Mouse (Mus musculus): ENCODE measurements around the gene Ascc2.

DNA sequence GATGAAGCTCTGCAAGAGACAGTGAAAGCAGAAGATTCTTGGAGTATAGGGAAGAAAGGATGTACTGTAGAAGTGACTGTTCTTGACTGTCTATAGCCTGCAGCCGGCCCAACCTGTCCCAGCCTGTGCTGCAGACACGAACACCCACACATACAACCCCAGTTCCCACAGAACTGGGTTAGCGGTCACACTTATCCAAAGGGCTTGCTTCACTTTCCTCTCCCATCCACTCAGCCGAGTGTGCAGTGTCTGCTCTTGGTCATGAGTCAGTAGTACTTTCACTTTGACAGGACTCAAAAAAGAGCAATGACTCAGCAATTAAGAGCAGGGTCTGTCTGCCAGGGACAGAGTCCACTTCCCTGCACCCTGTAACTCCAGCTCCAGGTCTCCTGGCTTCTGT lies 23.8 kb downstream of the Ascc2 start:
- TF ChIP-seq TAL1 (conservative IDR thresholded peaks at IDR 0.05; ENCODE audit: low read depth, low read length) = no peak
- TF ChIP-seq CTCF (IDR thresholded peaks at IDR 0.05; ENCODE audit: low read depth, low read length) = no peak
- TF ChIP-seq GATA1 (IDR thresholded peaks at IDR 0.05; ENCODE audit: borderline replicate concordance, low read length) = no peak

Data from G1E (cell line).